Mouse (Mus musculus) heart, postnatal 4 days (tissue): ENCODE measurements around the gene Nudcd3. TPM values are rescaled to one million over a fixed set of nuclear protein-coding genes. Genes with fewer than 3 reads are reported as not detected.

Experiments used
- DNase-seq: peaks from one replicate; pipeline ENCODE4 v3.0.0; 2021
- total RNA-seq, 2 experiments: library from RNA; stranded (reverse); gene quantifications; 2 replicates each; pipeline ENCODE4 v1.2.3; 2021

Gene Nudcd3
- total RNA-seq, 2 experiments from 2014 or later = 64.2 to 66.8 TPM

DNA sequence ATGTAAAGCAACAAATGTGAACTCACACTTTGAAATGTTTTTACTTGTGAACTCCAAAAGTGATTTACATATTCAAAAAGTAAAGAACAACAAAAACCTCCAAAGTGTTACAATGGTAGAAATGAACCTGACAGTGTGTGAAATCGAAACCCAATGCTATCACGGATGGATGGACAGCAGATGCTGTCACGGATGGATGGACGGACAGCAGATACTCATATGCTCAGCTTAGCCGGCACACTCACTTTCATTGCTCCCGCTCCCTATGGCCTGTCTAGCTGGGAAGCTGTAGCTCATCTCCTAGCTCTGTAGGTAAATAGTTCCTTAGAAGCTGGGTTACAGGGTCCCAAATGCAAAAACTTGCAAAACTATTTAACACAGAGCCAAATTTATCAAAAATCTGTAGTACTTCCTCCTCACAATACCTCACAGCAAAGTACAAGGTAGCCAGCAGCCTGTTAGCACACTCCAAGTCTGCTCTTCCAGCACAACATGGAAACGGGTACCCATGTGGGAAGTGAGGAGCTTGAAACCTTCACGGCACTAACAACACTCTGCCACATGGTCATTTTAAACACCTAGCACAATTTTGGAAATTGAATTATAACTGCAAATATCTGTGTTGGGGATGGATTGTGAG, 22.3 kb downstream of the Nudcd3 start:
- DNase-seq = no peak

DNA sequence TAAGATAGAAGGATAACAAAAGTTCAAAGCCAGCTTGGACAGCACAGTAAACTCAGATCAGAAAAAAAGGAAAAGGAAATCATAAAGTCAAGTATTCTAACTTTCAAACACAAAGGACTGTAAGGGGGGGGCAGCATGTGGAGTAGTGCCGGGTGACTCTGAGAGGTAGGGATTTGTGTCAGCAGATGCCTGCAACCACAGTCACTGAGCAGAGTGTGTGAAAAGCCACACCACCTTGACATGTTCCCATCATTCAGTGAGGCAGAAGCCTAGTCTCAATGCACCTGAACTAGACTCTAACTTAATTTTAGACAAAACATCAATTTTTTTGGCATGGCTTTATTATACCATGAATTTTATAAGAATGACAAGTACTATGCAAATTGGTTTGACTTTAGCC, 24.7 kb downstream of the Nudcd3 start:
- no peak for DNase-seq

DNA sequence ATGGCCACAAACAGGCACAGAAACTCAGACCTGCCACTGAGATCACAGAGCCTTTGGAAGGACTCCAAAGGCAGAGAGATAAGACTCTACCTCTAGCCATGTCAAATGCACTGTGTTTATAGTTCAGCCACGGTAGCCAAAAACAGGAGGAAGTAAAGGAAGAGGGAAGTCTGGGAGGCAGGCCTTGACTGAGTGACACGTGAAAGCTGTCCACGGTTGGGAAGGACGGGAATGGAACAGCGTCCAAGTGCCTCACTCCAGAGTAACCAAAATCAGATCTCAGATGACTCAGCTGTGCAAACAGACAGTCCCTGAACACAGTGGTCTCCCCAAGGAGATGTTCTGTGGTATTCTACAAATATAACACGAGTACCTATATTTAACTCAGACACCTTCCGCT, 25.5 kb downstream of the Nudcd3 start:
- peak; percentile 52 for DNase-seq

DNA sequence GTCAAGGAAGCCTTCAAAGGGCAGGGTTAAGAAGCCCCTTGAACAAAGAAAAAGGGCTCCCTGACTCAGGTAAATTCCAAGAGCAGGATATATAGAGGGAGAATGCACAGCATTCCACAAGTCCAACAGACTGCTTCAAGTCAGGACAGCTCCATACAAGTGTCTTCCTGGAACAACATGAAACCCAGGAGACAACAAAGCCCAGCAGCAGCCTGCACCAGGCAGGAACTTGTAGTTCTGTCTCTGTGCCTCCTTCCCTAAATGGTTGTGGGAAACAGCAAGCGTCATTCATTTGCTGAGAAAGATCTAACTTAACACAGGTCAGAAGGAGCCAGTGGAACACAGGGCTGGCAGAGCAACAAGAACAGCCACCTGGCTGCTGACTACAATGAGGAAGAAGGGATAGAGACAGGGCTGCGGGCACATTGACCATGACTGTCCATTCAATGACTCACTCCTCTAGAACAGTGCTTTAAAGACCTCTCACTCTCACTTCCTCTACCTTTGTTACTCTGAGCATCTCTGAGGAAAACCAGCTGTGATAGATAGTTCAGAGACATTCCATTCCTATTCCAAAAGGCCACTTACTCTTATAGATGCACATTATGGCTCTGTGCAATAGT, 31.1 kb downstream of the Nudcd3 start:
- no peak for DNase-seq

DNA sequence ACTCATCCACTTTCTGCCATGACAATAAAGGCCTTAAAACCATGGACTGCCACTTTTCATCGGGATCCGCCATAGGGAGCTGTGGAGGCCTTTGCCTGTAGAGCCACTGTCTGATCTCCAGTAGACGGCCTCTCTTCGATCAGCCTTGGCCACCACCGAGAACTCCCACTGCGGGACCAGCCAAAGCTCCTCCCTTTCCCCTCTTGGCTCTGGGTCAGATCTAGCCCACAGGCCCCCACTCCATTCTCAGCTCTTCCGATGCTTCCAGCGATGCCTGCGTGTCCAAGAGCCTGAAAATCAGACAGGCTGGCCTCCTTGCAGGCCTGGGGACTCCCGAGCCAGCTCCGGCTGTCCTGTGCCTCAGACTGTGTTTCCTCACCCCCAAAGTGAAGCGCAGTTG, 33.9 kb downstream of the Nudcd3 start:
- DNase-seq = no peak

DNA sequence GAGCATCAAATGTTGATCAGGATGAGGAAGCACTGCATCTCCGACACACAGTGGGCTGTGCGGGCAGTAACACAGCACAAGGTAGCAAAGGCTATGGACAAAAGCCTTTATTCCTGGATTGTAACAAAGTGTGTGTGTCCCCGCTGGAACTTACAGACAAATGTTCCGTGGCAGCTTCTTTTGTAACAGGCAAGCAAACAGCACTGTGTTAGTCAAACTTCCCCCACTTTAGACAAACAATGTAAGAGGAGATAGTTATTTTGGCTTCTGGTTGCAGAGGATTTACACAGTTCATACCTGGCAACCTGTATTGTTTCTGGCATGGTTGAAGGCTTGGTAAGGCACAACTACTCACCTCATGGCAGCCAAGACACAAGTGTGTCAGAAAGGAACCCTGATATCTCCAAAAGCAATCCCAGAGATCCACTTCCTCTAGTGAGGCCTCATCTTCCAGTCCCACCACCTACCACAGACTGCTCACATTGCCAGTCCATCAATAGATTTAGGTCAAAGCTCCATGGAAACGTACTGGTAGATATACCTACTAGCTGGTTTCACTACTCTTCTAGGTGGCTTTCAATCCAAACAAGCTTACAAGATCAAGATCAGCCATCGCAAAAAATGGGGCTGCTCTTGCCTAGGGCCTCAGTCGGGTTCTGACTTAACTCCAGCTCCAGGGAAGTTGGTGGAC, 34.7 kb downstream of the Nudcd3 start:
- DNase-seq = no peak

DNA sequence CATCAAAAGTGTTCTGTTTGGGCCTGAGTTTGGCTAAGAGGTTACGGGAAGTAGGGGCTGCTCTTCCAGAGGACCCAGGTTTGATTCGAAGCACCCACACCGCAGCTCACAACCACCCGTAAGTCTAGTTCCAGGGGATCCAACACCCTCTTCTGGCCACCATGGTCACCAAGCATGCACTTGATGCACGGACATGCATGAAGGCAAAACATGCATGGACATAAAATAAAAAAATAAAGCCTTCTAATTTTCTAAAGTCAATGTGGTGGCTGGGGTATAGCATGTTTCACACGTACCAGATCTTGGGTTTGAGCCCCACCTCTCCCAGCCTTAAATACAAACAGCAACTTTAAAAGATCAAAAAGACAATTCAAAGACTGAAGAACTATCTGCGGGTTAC, 35.4 kb downstream of the Nudcd3 start:
- no peak for DNase-seq

DNA sequence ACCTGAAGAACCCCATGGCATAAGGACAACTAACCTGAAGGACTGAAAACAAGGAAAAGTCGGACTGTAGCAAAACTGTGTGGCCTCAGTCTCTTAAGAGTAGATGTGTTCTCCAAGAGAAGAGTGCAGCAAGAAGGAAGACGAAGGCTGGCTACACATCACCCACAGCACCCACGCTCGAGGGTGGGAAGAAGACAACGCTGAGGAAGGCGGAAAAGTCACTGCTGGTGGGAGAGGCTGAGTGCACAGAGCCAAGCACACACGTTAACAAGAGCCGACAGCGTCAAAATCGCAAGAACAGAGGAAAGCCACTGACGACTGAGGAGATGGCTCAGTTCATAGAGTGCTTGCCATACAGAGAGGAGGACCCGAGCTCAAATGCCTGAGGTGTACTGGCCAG, 36.5 kb downstream of the Nudcd3 start:
- DNase-seq = no peak

DNA sequence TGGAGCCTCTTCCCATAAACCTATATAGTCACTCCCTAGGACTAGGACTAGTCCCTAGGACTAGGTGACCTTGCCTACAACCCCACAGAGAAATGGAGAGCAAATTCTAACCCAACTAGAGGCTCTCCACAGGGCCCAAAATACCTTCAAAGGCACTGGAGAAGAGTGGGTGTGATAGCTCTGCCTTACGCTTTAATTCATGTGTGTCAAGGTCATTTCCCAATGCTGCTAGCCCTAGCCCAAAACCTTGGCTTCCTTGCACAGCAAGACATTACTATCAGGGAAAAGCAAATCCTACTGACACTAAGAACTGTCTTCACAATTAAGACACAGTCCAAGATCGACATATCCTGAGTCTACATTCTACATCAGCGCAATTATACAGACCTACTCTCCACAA, 37.2 kb downstream of the Nudcd3 start:
- DNase-seq = no peak

DNA sequence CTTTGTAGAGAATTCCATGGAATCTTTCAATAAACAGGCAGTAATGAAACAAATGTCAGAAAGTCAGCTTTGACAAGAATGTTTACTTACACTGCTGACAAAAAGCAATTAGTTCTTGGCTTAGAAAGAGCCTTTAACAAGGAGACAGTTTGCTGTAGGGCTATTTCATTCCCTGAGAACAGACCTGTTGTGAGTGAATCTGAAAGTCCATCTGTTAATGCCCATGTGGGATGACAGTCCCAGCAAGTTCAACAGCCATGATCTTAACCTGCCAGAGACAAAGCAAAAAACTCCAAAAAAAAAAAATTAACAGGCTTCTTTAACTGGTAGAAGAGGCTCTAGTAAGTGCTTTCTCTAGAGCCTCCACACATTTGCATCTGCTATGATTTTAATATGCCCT, 38.7 kb downstream of the Nudcd3 start:
- DNase-seq = no peak

DNA sequence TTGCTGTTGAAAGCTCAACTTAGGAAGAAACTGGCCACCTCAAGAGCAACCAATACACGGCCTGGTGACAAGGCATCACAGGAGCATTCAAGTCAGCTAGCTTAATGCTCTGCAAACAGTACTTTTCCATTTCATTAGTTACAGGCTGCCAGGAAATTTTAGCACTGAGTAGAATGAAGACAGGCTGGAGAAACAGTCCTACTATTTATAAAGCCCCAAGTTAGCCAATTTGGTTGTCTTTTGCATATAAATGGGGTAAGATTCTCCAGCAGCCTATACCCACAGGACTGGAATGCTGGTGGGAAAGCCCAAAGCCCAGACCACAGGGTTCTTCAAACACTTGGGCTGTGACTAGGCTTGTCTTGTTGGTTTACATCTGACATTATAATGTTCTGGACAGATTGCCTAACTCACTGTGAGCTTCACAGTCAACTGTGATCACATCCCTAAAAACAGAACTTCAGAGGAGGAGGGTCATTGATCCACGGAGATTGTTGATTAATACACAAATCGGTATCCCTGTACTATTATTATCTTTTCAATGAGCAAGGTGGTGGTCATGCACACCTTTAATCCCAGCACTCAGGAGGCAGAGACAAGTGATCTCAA, 39.4 kb downstream of the Nudcd3 start:
- DNase-seq = no peak

DNA sequence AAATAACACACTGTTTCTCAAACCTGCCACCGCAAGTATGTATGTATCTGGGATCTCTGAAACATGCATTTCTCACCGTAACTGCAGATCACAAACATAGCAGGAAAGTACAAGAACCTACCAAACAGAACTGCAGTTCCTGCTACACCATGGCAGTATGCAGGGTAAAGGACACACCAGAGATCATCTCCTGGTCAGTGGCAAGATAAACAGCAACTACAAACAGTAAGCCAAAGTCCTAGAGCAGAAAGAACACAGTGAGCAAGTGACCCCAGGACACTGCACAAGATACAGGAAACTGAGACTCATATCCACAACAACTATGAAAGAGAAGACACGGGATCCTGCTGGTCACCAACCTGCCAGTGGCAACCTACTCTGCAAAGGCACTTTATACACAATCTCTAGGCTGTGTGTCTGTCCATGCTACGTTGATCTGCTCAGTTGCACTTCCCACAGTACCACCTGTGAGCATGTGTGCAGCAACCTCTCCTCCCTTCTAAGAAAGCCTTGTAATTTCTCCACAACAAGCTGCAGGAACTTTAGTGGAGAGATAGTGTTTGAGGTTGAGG, 40.4 kb downstream of the Nudcd3 start:
- DNase-seq = no peak

DNA sequence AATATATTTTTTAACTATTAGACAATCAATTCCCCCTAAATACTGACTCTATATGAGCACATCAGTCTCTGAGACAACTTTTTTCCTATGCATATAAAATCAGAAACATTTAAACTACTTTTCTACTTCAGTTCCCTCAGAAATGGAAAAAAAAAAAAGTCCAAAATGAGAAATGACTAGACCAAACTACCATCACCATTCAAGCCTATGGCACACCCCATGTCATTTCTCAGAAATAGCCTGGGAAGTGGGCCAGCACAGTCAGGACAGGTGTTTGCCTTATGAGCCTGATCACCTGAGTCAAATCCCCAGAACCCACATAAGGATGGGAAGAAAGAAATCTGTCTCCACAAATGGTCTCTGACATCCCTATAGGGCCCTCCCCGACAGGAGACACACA, 41.7 kb downstream of the Nudcd3 start:
- no peak for DNase-seq

DNA sequence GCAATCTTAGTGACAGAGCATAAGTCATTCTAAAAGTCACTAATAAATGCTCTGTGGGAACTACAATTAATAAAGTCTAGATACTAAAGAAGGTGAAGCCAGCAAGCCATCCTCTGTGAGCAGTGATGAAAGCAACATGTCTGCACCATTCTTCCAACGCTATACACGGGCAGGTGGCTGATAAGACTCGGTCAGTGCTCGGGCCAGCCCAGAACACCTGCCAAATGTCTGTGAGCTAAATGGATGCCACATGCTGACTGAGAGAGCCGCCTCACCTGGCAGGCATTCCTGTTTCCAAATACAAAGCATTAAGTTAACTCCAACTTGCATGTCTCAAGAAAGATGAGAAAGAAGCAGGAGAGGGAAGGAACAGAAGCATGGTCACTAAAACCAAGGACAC, 43.1 kb downstream of the Nudcd3 start:
- DNase-seq = peak; percentile 29

DNA sequence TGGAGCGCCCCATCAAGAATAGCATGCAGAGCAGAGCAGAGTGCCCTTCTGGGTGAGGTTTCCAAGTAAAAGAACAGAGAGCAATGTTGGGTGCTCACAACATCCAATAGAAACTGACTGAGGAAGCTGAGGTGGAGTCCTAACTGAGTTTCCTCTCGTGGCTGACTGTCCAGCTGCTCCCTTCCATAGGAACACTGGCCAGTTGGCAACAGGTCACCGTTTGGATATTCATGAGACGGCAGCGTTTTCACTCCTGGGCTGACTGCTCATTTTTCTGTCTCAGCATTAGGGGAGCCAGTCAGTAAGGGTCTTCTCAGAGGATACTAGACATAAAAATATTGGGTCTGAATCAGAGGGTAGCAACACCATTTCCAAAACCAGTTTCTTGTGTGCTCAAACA, 43.6 kb downstream of the Nudcd3 start:
- no peak for DNase-seq

DNA sequence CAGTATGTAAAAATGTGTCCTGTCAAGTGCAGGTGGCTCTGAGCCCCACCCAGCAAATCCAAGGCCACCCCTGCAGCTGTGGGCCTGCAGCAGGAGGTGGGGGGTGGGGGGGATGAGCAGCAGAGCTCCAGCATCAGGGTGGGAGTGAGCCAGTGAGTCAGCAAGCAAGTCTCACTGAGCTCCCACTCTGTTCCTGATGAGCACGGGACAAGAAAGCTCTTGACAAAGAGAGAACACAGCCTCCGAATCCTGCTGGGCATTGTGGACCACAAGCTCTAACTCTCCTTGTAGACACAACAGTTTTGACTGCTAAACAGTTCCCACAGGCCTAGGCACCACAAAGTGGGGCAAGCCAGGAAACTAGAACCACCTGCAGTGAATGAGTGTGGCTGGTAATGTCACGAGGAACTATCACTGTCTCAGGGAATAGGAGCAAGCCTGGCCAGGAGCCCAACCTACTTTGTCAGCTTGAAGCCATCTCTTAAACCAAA, 46.0 kb downstream of the Nudcd3 start:
- DNase-seq = no peak

DNA sequence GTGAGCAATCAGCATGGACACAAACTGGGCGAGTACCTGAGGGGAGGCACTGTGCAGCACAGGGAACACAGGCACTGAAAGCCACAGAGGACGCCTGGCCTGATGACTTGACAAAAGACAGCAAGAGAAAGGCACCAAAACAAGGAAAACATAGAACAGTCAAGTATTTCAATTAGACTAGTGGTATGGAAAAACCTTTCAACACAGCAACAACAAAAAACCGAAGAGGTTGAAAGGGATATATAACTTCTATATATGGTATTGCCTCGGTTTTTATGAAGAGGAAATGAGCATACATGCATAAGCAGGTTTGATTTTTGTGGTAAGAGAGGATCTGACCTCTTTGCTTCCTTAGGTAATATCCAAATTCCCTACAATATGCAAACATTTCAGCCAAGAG, 47.4 kb downstream of the Nudcd3 start:
- no peak for DNase-seq

DNA sequence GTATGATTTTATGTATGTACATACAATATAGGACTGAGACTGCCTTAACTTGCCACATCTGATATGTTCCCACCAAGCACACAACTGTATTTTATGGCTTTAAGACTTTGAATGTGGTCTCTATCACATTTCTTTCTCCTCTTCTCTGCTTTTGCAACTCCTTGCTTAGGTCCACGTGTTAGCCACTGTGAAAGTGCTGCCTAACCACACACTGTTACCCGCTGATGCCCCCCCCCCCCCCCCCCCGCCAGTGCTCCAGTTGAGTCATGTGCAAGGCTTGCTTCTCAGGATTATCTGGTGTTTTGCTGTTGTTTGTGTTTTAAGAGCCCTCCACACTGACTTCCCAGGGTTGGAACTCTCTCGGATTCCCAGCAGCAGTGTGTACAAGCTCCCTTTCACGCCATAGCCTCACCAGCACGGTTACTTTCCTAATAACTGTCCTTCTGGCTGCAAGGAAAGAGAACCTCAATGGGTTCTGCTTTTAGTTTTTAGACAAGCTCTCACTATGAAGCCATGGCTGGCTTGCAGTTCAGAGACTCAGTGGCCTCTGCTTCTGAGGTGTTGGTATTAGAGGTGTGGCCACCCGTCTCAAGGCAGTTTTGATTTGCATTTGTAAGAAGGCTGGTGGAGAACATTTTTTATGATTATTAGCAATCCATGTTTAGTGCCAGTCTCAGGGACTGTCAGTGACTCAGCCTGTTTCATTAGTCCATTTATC, 61.8 kb downstream of the Nudcd3 start:
- no peak for DNase-seq

DNA sequence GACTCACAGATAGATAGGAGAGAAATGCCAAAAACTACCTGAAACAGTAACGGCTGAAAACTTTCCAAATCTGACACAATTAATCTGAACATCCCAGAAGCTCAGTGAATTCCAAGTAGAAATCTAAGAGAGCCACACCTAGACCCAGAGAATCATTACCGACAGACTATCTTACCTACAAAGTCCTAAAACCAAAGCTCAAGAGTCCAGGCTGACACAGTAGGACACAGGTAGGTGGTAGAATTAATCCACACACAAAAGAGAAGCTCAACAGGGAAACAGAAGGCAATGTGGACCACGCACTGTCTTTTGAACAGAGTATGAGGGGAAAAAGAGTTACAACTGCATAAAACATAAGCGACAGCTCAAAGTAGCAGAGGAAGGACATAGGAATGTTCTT, 67.3 kb downstream of the Nudcd3 start:
- no peak for DNase-seq

DNA sequence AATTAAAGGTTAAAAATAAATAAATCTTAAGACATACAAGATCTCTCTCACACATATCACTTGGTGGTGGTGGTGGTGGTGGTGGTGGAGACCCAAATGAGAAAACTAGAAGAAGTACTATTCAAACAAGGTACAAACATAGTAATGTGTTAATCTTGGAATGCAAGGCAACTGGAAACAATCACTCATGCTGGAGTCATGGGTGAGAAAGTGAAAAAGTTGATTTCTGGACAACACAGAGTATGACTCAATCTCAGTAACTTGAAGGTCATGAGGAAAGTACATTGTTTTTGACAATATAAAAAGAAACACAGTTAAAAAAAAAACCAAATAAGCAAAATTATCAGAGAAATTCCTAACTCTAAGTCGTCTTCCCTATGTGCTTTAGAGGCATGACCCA, 69.6 kb downstream of the Nudcd3 start:
- no peak for DNase-seq

DNA sequence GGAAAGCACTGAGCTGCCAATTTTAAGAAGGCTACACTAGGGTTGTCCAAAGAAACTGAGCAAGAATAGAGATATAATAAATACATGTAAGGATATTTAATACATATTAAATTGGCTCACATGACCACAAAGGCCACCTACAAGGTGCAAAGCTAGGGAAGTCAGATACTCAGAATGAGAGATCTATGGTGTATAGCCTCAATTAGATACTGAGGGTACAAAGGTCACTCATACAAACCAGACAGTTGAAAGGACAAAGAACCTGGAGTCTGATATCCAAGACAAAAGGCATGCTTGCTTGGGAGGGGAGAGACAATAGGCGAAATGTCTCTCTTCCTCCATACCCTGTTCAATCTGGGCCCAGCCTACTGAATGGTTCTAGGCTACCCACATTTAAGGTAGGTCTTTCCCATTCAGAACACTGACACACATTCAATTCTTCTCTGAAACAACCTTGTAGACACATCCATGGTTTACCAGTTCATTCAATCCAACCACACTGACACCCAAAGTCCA, 76.6 kb downstream of the Nudcd3 start:
- no peak for DNase-seq

DNA sequence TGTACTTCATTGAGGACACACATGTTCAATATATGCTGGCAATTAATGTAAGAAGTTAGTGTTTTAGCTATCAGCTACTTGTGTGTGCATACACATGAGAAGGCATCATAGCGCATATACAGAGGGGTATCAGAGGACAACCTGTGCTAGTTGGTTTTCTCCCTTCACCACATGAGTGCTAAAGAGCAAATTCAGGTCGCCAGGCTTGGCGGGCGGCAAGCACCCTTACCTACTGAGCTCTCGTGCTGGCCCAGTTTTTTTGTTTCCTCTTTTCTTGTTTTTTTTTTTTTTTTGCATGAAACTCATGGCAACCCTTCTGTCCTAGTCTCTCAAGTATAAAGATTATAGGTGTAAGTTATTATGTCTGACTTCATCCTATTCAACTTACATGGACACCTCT, 77.6 kb downstream of the Nudcd3 start:
- DNase-seq = no peak
